Mouse (Mus musculus) thymus, postnatal 10 days (tissue): ENCODE data around the gene Olfr1140.

Experiments
- DNase-seq, 2 experiments: peaks; one replicate each; pipeline ENCODE4 v3.0.0; 2021; ENCODE audit warnings: low spot score in 2 of 2

The Olfr1140 gene

GRCm38 (mm10) chr2:87743452-87743851 is at the start of gene Olfr1140:
TSS of gene Olfr1140 (plus strand) at chr2:87743752.
- no peak for DNase-seq

- DNase-seq, result no peak
Measured at GRCm38 (mm10) chr2:87693847-87694246, 49.7 kb upstream of the Olfr1140 start, which contains the start of gene Olfr1136. TSS of gene Olfr1136 (minus strand) at chr2:87693947.

GRCm38 (mm10) chr2:87713079-87713478 is 30.5 kb upstream of the Olfr1140 start, which contains the start of gene Olfr1137:
TSS of gene Olfr1137 (minus strand) at chr2:87713179.
- no peak for DNase-seq

GRCm38 (mm10) chr2:87739878-87740277 is 3.7 kb upstream of the Olfr1140 start, which contains the start of gene Olfr1138:
TSS of gene Olfr1138 (minus strand) at chr2:87739978.
- no peak for DNase-seq

- no peak for DNase-seq
Measured at GRCm38 (mm10) chr2:87753891-87754290, 10.3 kb downstream of the Olfr1140 start, which contains the start of gene Olfr1141. TSS of gene Olfr1141 (minus strand) at chr2:87753991.

GRCm38 (mm10) chr2:87776143-87776542 is 32.6 kb downstream of the Olfr1140 start:
- DNase-seq, result no peak

GRCm38 (mm10) chr2:87779183-87779582 is 35.6 kb downstream of the Olfr1140 start, which contains the start of gene Olfr152:
TSS of gene Olfr152 (plus strand) at chr2:87779483.
- no peak for DNase-seq
